In the genomic region with DNA sequence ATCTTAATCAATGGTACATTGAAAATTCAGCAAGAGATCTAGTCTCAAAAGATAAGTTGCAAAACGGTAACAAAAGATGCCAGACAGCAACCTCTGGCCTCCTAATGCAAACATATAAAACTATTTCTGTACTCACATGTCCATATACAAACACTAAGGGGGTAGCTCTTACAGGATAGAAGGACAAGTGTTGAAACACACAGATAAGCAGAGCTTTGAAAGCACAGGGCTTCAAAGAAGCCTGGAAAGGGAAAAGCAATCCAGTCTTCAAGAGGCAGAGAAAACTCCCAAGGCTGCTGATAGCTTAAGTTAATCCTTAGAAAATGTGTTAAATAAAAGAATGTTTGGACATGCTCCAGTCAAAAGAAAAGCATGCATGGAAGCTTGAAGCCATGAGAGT, we compare ENCODE assay signal across 16 mouse cellular contexts.
"Had no signal": no experiment of that assay in that cellular context is flagged by ENCODE, and none has a peak within 500 bp of the region (broad histone marks: within the 10 kb centered on the region; RNA-seq: fewer than 3 reads in every experiment).

No protein-coding gene starts in this region.

- H3K27me3 ChIP-seq: liver, embryonic 12.5 days; midbrain, embryonic 13.5 days; neural tube, embryonic 13.5 days; neural tube, embryonic 15.5 days had no signal

- H3K4me3 ChIP-seq: liver, embryonic 12.5 days; midbrain, embryonic 10.5 days; midbrain, embryonic 13.5 days; myocyte; neural tube, embryonic 13.5 days; neural tube, embryonic 15.5 days had no signal

- H3K4me2 ChIP-seq: liver, embryonic 12.5 days; midbrain, embryonic 13.5 days; neural tube, embryonic 13.5 days; neural tube, embryonic 15.5 days had no signal

- H3K36me3 ChIP-seq: liver, embryonic 12.5 days; midbrain, embryonic 10.5 days; midbrain, embryonic 13.5 days; neural tube, embryonic 13.5 days; neural tube, embryonic 15.5 days had no signal

- H3K9ac ChIP-seq: liver, embryonic 12.5 days; liver, embryonic 14.5 days; midbrain, embryonic 13.5 days; neural tube, embryonic 13.5 days; neural tube, embryonic 15.5 days had no signal

- DNase-seq: lung, adult 18-20 months; right cerebral cortex, adult 18-20 months; right cerebral cortex, postnatal 25 days; right cerebral cortex, postnatal 4 days; spleen, adult 18-20 months; thymus, adult 18-20 months; thymus, postnatal 14 days; thymus, postnatal 36 days had no signal

- H3K9me3 ChIP-seq: liver, embryonic 12.5 days; midbrain, embryonic 10.5 days; midbrain, embryonic 13.5 days; neural tube, embryonic 13.5 days; neural tube, embryonic 15.5 days had no signal

- ATAC-seq: liver, embryonic 12.5 days; midbrain, embryonic 13.5 days; midbrain, embryonic 16.5 days had no signal

- H3K27ac ChIP-seq: liver, embryonic 12.5 days; liver, embryonic 14.5 days; midbrain, embryonic 10.5 days; midbrain, embryonic 13.5 days; neural tube, embryonic 13.5 days; neural tube, embryonic 15.5 days had no signal

- H3K4me1 ChIP-seq: liver, embryonic 12.5 days; neural tube, embryonic 13.5 days; neural tube, embryonic 15.5 days had no signal
